Mouse (Mus musculus): Measurements from ENCODE around the gene Samd4. TPM values are rescaled to one million over a fixed set of nuclear protein-coding genes. Genes with fewer than 3 reads are reported as not detected.

Samd4 gene
- polyA plus RNA-seq, 1 experiment from 2014 or later, result 5.0 TPM

Small RNA genes within 50 kb of the gene (microRNA-seq; reads per million reads assigned to microRNA genes)
- 2.2 reads per million for gene Mir378c

Other genes starting within 250 kb of the Samd4 start
- gene Cdkn3, start 122.3 kb upstream of the Samd4 start, polyA plus RNA-seq (2016; fragmentation: Nextera tagmentation; extraction: Ambion mirVana), result 37.0 and 45.9 TPM in 2 replicates
- 176 and 181 TPM in 2 replicates for gene Cnih1, start 94.4 kb upstream of the Samd4 start, polyA plus RNA-seq (2016; fragmentation: Nextera tagmentation; extraction: Ambion mirVana)
- gene Gmfb, start 60.6 kb upstream of the Samd4 start, polyA plus RNA-seq (2016; fragmentation: Nextera tagmentation; extraction: Ambion mirVana), result 107 and 110 TPM in 2 replicates
- 26.4 and 28.6 TPM in 2 replicates for gene Cgrrf1, start 50.7 kb upstream of the Samd4 start, polyA plus RNA-seq (2016; fragmentation: Nextera tagmentation; extraction: Ambion mirVana)

Data from forebrain, embryonic 12.5 days (tissue).